Mouse (Mus musculus) urinary bladder, postnatal 14 days (tissue): ENCODE results near the gene Cbs.

Experiments
- DNase-seq: peaks from one replicate; pipeline ENCODE4 v3.0.0; 2021; ENCODE audit warnings: low spot score

Gene Cbs

GRCm38 (mm10) chr17:31588115-31588514, 48.9 kb downstream of the Cbs start:
- DNase-seq, result no peak

GRCm38 (mm10) chr17:31583781-31584180, 53.3 kb downstream of the Cbs start:
- no peak for DNase-seq

GRCm38 (mm10) chr17:31583185-31583584, 53.9 kb downstream of the Cbs start:
- DNase-seq, result no peak

GRCm38 (mm10) chr17:31580344-31580743, 56.7 kb downstream of the Cbs start:
- no peak for DNase-seq

GRCm38 (mm10) chr17:31576394-31577175, 60.5 kb downstream of the Cbs start:
- DNase-seq, result no peak

GRCm38 (mm10) chr17:31574662-31575061, 62.4 kb downstream of the Cbs start:
- DNase-seq, result no peak

GRCm38 (mm10) chr17:31571689-31572088, 65.3 kb downstream of the Cbs start:
- no peak for DNase-seq

GRCm38 (mm10) chr17:31570321-31570925, 66.6 kb downstream of the Cbs start:
- no peak for DNase-seq

- DNase-seq, result no peak
Measured at GRCm38 (mm10) chr17:31569756-31570155, 67.3 kb downstream of the Cbs start.

GRCm38 (mm10) chr17:31566276-31566675, 70.8 kb downstream of the Cbs start:
- DNase-seq, result no peak

GRCm38 (mm10) chr17:31565141-31566056, 71.6 kb downstream of the Cbs start:
- peak; percentile 60 for DNase-seq

GRCm38 (mm10) chr17:31564858-31565140, 72.2 kb downstream of the Cbs start:
- DNase-seq, result no peak

GRCm38 (mm10) chr17:31564015-31564857, 72.8 kb downstream of the Cbs start, which contains the start of gene Pknox1:
Gene Pknox1, plus strand, starts transcription at chr17:31564734.
- peak; percentile 99 for DNase-seq

- DNase-seq, result peak; percentile 21
Measured at GRCm38 (mm10) chr17:31563632-31564014, 73.4 kb downstream of the Cbs start.

GRCm38 (mm10) chr17:31559021-31559789, 77.8 kb downstream of the Cbs start:
- DNase-seq, result no peak
